Mouse (Mus musculus): Measurements from ENCODE around the gene N4bp1.

The N4bp1 gene

GRCm38 (mm10) chr8:86820186-86820755 is 64.8 kb downstream of the N4bp1 start:
- peak in 1 of 2 experiments; percentile 7 for DNase-seq

GRCm38 (mm10) chr8:86819426-86819825 is 65.6 kb downstream of the N4bp1 start:
- no peak for DNase-seq

- DNase-seq = no peak
Measured at GRCm38 (mm10) chr8:86808990-86809960, 75.8 kb downstream of the N4bp1 start.

- peak in 1 of 2 experiments; percentile 26 for DNase-seq
Measured at GRCm38 (mm10) chr8:86808239-86808638, 76.8 kb downstream of the N4bp1 start.

GRCm38 (mm10) chr8:86801988-86802387 is 83.1 kb downstream of the N4bp1 start:
- DNase-seq = no peak

GRCm38 (mm10) chr8:86800966-86801365 is 84.1 kb downstream of the N4bp1 start:
- no peak for DNase-seq

- no peak for DNase-seq
Measured at GRCm38 (mm10) chr8:86798141-86798540, 86.9 kb downstream of the N4bp1 start.

GRCm38 (mm10) chr8:86797705-86798104 is 87.4 kb downstream of the N4bp1 start:
- DNase-seq = peak in 1 of 2 experiments; percentile 41

GRCm38 (mm10) chr8:86794716-86795115 is 90.3 kb downstream of the N4bp1 start:
- no peak for DNase-seq

- DNase-seq = no peak
Measured at GRCm38 (mm10) chr8:86791542-86791941, 93.5 kb downstream of the N4bp1 start.

GRCm38 (mm10) chr8:86789576-86789975 is 95.5 kb downstream of the N4bp1 start:
- DNase-seq = no peak

- DNase-seq = peak; percentile 39 to 71
Measured at GRCm38 (mm10) chr8:86787891-86788420, 97.1 kb downstream of the N4bp1 start.

GRCm38 (mm10) chr8:86786498-86786897 is 98.6 kb downstream of the N4bp1 start:
- peak in 1 of 2 experiments; percentile 60 for DNase-seq

GRCm38 (mm10) chr8:86781094-86781493 is 104.0 kb downstream of the N4bp1 start:
- no peak for DNase-seq

GRCm38 (mm10) chr8:86779207-86779606 is 105.9 kb downstream of the N4bp1 start:
- DNase-seq = no peak

GRCm38 (mm10) chr8:86769945-86770715 is 114.9 kb downstream of the N4bp1 start:
- no peak for DNase-seq

GRCm38 (mm10) chr8:86768499-86768898 is 116.6 kb downstream of the N4bp1 start:
- peak; percentile 63 to 68 for DNase-seq

GRCm38 (mm10) chr8:86766548-86767211 is 118.4 kb downstream of the N4bp1 start:
- DNase-seq = peak; percentile 59 to 76

GRCm38 (mm10) chr8:86765669-86766068 is 119.4 kb downstream of the N4bp1 start:
- DNase-seq = no peak

GRCm38 (mm10) chr8:86765155-86765554 is 119.9 kb downstream of the N4bp1 start:
- DNase-seq = no peak

- no peak for DNase-seq
Measured at GRCm38 (mm10) chr8:86762806-86763205, 122.3 kb downstream of the N4bp1 start.

GRCm38 (mm10) chr8:86760746-86761145 is 124.3 kb downstream of the N4bp1 start:
- no peak for DNase-seq

Data from lung, postnatal 4 days (tissue).